Mouse (Mus musculus): ENCODE measurements around the gene Lrrc74b. TPM values are rescaled to one million over a fixed set of nuclear protein-coding genes. Genes with fewer than 3 reads are reported as not detected.
"Not testable (repeated sequence)": the region's sequence is repeated elsewhere in the genome, so short reads cannot be mapped to it uniquely, and the experiment has no call there.

Lrrc74b gene
- total and polyA plus RNA-seq, 3 experiments, result 0.03 to 0.33 TPM; not detected in 1

DNA sequence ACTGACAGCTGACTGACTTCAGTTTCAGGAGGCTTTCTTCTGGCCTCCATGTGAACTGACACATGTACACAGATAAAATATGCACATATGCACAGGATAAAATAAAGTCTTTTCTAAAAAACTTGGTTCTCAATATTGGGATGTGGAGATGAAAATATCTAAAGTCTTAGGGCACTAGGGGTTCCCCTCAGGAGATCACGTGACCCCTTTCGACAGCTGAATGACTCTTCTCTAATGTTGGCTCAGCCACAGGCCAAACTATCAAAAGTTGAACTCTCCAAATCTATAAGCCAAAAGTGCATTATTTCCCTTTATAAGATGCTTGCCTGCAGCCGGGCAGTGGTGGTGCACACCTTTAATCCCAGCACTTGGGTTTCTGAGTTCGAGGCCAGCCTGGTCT lies 4.9 kb downstream of the Lrrc74b start:
- no peaks in the 10 kb centered on the region for H3K36me3 ChIP-seq (replicated peaks)
- no peak overlapping the region for H3K4me3 ChIP-seq (ENCODE audit: low read depth, low read length)
- ATAC-seq (ENCODE audit: extremely low read depth, insufficient number of reproducible peaks, low FRiP score, poor library complexity, severe bottlenecking) (no peak), DNase-seq (ENCODE audit: low spot score) (no peak)
- peaks cover 38% of the 10 kb centered on the region for H3K27me3 ChIP-seq (ENCODE audit: insufficient read depth, low read length)
- no peak for TF ChIP-seq CTCF (IDR thresholded peaks at IDR 0.05; ENCODE audit: low read depth, low read length)
- TF ChIP-seq GATA1 (IDR thresholded peaks at IDR 0.05; ENCODE audit: borderline replicate concordance, low read length), result no peak
- TF ChIP-seq POLR2AphosphoS5 (IDR thresholded peaks at IDR 0.05; ENCODE audit: insufficient replicate concordance, low read depth, low read length), result no peak
- TF ChIP-seq TAL1 (conservative IDR thresholded peaks at IDR 0.05; ENCODE audit: low read depth, low read length), result no peak
- TF ChIP-seq GATA2 (IDR thresholded peaks at IDR 0.05; ENCODE audit: borderline replicate concordance, low read depth, low read length), result no peak
- no peaks in the 10 kb centered on the region for H3K9me3 ChIP-seq (replicated peaks)
- H3K4me1 ChIP-seq (ENCODE audit: insufficient read depth, low read depth, low read length), result peaks cover 53% of the 10 kb centered on the region

DNA sequence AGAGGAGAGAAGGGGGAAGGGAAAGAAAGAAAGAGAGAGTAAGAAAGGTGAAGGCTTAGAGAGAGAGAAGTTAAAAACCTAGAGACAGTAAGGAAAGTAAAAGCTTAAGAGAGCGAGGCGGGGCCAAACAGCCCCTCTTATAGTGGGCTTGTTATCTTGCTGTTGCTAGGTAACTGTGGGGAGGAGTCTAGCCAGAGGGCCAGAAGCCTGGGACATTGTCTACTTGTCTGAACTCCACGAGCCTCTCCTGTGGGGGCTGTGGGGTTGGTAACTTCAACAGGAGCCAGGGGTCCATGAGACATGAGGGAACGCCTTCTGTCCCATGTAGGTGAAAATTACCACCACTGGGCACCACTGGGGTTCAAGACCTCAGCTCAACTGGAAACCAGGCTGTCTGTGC lies 6.3 kb downstream of the Lrrc74b start:
- DNase-seq (ENCODE audit: low spot score); H3K36me3 ChIP-seq (replicated peaks); ATAC-seq (ENCODE audit: extremely low read depth, insufficient number of reproducible peaks, low FRiP score, poor library complexity, severe bottlenecking); H3K9me3 ChIP-seq (replicated peaks): not testable (repeated sequence)
- Histone ChIP-seq H3K4me1 (ENCODE audit: insufficient read depth, low read depth, low read length) (peaks cover 48% of the 10 kb centered on the region), H3K27me3 (ENCODE audit: insufficient read depth, low read length) (peaks cover 28% of the 10 kb centered on the region), H3K4me3 (ENCODE audit: low read depth, low read length) (peak overlapping the region; percentile 71; the same call in 1 of the 2 replicates)

DNA sequence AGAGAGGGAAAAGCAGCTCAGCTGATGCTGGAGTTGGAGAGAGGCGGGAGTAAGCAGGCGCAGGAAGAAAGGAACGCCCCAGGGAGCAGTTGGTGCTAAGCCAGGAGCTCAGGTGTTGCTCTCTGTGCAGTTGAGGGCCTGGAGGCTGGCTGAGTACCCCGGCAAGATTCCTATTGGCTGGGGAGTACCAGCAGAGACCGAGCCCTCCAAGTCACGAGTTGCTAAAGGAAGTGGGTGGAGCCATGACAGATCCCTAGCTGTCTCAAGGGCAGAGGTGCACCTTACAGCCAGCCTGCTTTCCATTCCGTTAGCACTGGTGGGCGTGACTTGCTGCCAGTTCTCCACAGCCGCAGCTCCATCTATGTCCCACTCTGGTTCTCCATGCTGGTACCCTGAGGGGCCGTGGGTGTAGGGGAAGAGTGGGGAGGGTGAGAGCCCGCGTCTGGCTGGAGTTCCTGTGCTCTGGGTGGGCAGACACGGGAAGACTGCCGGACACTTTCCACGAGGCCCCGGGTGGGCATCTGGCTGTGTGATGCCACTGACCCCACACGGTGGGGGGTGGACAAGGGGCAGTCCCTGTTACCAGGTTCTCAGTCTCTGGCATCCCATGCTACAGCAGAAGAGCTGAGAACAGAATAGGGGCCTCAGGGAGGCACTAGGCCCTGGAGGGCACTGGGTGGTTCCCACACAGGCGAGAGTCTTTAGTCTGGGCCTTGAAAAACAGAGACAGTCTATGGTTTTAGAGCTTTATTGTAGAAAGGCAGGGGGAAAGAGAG lies 6.9 kb downstream of the Lrrc74b start:
- peak; percentile 96 for DNase-seq (ENCODE audit: low spot score)
- TF ChIP-seq CTCF (IDR thresholded peaks at IDR 0.05; ENCODE audit: low read depth, low read length) (no peak), TAL1 (conservative IDR thresholded peaks at IDR 0.05; ENCODE audit: low read depth, low read length) (no peak), POLR2AphosphoS5 (IDR thresholded peaks at IDR 0.05; ENCODE audit: insufficient replicate concordance, low read depth, low read length) (no peak), GATA2 (IDR thresholded peaks at IDR 0.05; ENCODE audit: borderline replicate concordance, low read depth, low read length) (no peak), GATA1 (IDR thresholded peaks at IDR 0.05; ENCODE audit: borderline replicate concordance, low read length) (no peak)
- peaks cover 43% of the 10 kb centered on the region for H3K4me1 ChIP-seq (ENCODE audit: insufficient read depth, low read depth, low read length)
- H3K9me3 ChIP-seq (replicated peaks), result no peaks in the 10 kb centered on the region
- H3K36me3 ChIP-seq (replicated peaks), result no peaks in the 10 kb centered on the region
- H3K27me3 ChIP-seq (ENCODE audit: insufficient read depth, low read length), result peaks cover 27% of the 10 kb centered on the region
- peak; percentile 96 for ATAC-seq (ENCODE audit: extremely low read depth, insufficient number of reproducible peaks, low FRiP score, poor library complexity, severe bottlenecking)
- peak overlapping the region; percentile 71 for H3K4me3 ChIP-seq (ENCODE audit: low read depth, low read length)

DNA sequence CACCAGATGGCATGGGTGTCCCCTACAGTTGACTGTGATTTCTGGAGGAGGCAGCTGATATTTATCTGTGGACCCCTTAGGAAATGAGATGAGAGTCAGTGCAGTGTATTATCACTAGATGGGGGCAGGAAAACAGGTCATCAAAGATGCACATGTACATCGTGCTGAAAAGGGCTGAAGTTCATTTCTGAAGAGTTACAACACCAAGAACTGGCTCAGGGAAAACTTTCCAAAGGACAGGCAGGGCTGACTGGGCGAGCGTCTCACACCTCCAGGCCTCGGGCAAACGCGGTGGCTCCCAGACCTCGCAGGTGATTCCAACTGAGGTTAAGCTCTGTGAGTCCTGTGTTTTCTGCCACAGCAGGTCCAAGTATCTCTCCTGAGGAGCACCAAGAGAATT lies 8.2 kb downstream of the Lrrc74b start:
- H3K4me3 ChIP-seq (ENCODE audit: low read depth, low read length), result no peak overlapping the region
- H3K36me3 ChIP-seq (replicated peaks), result no peaks in the 10 kb centered on the region
- H3K27me3 ChIP-seq (ENCODE audit: insufficient read depth, low read length), result peaks cover 17% of the 10 kb centered on the region
- DNase-seq (ENCODE audit: low spot score) (no peak), ATAC-seq (ENCODE audit: extremely low read depth, insufficient number of reproducible peaks, low FRiP score, poor library complexity, severe bottlenecking) (no peak)
- peaks cover 31% of the 10 kb centered on the region for H3K4me1 ChIP-seq (ENCODE audit: insufficient read depth, low read depth, low read length)
- TF ChIP-seq GATA2 (IDR thresholded peaks at IDR 0.05; ENCODE audit: borderline replicate concordance, low read depth, low read length), result no peak
- no peak for TF ChIP-seq CTCF (IDR thresholded peaks at IDR 0.05; ENCODE audit: low read depth, low read length)
- no peak for TF ChIP-seq GATA1 (IDR thresholded peaks at IDR 0.05; ENCODE audit: borderline replicate concordance, low read length)
- TF ChIP-seq TAL1 (conservative IDR thresholded peaks at IDR 0.05; ENCODE audit: low read depth, low read length), result no peak
- TF ChIP-seq POLR2AphosphoS5 (IDR thresholded peaks at IDR 0.05; ENCODE audit: insufficient replicate concordance, low read depth, low read length), result no peak
- H3K9me3 ChIP-seq (replicated peaks), result no peaks in the 10 kb centered on the region

DNA sequence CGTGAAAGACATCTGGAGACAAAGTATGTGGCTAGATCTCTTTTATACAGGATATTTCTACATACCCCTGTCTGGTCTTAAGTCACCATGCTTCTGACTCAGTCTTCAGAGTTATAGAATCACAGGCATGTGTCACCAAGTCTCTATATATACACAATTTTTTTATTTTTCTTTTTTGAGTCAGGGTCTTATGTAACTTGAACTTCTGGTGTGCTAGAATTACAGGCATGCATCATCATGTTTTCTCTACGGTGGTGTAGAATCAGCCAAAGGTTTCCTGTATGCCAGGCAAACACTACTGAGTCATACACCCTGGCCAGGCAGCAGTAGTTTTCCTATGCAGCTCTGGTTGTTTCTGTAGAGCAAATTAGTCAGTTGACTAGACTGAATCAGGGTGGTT lies 18.4 kb downstream of the Lrrc74b start:
- 0 out of 2 replicates have a peak, but pooled peaks cover 3% of the 10 kb centered on the region for H3K9me3 ChIP-seq (replicated peaks)
- no peak overlapping the region for H3K4me3 ChIP-seq (ENCODE audit: low read depth, low read length)
- TF ChIP-seq CTCF (IDR thresholded peaks at IDR 0.05; ENCODE audit: low read depth, low read length) (no peak), TAL1 (conservative IDR thresholded peaks at IDR 0.05; ENCODE audit: low read depth, low read length) (no peak), GATA2 (IDR thresholded peaks at IDR 0.05; ENCODE audit: borderline replicate concordance, low read depth, low read length) (no peak), POLR2AphosphoS5 (IDR thresholded peaks at IDR 0.05; ENCODE audit: insufficient replicate concordance, low read depth, low read length) (no peak), GATA1 (IDR thresholded peaks at IDR 0.05; ENCODE audit: borderline replicate concordance, low read length) (no peak)
- ATAC-seq (ENCODE audit: extremely low read depth, insufficient number of reproducible peaks, low FRiP score, poor library complexity, severe bottlenecking), result no peak
- no peaks in the 10 kb centered on the region for H3K4me1 ChIP-seq (ENCODE audit: insufficient read depth, low read depth, low read length)
- peaks cover 30% of the 10 kb centered on the region for H3K27me3 ChIP-seq (ENCODE audit: insufficient read depth, low read length)
- no peaks in the 10 kb centered on the region for H3K36me3 ChIP-seq (replicated peaks)
- no peak for DNase-seq (ENCODE audit: low spot score)

DNA sequence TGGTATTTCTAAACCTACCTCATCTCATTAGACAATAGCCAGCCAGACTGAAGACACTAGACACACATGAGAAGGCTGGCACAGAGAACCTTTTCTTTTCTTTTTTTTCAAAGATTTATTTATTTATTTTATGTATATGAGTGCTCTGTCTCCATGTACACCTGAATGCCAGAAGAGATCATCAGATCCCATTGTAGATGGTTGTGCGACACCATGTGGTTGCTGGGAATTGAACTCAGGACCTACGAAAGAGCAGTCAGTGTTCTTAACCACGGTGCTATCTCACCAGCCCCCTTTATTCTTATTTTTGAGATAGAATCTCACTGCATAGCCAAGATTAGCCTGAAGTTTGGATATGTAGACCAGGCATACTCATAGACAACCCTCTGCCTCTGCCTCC lies 24.5 kb downstream of the Lrrc74b start:
- DNase-seq (ENCODE audit: low spot score), result no peak
- ATAC-seq (ENCODE audit: extremely low read depth, insufficient number of reproducible peaks, low FRiP score, poor library complexity, severe bottlenecking), result no peak
- H3K9me3 ChIP-seq (replicated peaks), result no peaks in the 10 kb centered on the region
- H3K27me3 ChIP-seq (ENCODE audit: insufficient read depth, low read length), result peaks cover 9% of the 10 kb centered on the region
- H3K4me3 ChIP-seq (ENCODE audit: low read depth, low read length), result no peak overlapping the region
- no peaks in the 10 kb centered on the region for H3K36me3 ChIP-seq (replicated peaks)
- TF ChIP-seq CTCF (IDR thresholded peaks at IDR 0.05; ENCODE audit: low read depth, low read length), result no peak
- no peak for TF ChIP-seq GATA2 (IDR thresholded peaks at IDR 0.05; ENCODE audit: borderline replicate concordance, low read depth, low read length)
- TF ChIP-seq POLR2AphosphoS5 (IDR thresholded peaks at IDR 0.05; ENCODE audit: insufficient replicate concordance, low read depth, low read length), result no peak
- no peak for TF ChIP-seq GATA1 (IDR thresholded peaks at IDR 0.05; ENCODE audit: borderline replicate concordance, low read length)
- TF ChIP-seq TAL1 (conservative IDR thresholded peaks at IDR 0.05; ENCODE audit: low read depth, low read length), result no peak
- H3K4me1 ChIP-seq (ENCODE audit: insufficient read depth, low read depth, low read length), result peaks cover 10% of the 10 kb centered on the region
